Mouse (Mus musculus) neutrophil, adult 5-6 weeks (primary cell): ENCODE measurements around the gene Ywhaq. TPM values are rescaled to one million over a fixed set of nuclear protein-coding genes. Genes with fewer than 3 reads are reported as not detected.

Experiments used
- ATAC-seq: fragments of 151-379, 151-347 bp; 2 replicates; pipeline ENCODE4 v1.8.0; 2017; ENCODE audit warnings: mild to moderate bottlenecking, moderate TSS enrichment; ENCODE audit not compliant: insufficient number of reproducible peaks, poor library complexity, low FRiP score, severe bottlenecking; ENCODE audit errors: extremely low read depth
- total RNA-seq: library from RNA; stranded (forward); fragments of 200-1000 nt; gene quantifications from 2 replicates; pipeline ENCODE4 v1.2.3, GENCODE M21; 2017

The Ywhaq gene
- total RNA-seq = 93.1 and 98.3 TPM in 2 replicates

DNA sequence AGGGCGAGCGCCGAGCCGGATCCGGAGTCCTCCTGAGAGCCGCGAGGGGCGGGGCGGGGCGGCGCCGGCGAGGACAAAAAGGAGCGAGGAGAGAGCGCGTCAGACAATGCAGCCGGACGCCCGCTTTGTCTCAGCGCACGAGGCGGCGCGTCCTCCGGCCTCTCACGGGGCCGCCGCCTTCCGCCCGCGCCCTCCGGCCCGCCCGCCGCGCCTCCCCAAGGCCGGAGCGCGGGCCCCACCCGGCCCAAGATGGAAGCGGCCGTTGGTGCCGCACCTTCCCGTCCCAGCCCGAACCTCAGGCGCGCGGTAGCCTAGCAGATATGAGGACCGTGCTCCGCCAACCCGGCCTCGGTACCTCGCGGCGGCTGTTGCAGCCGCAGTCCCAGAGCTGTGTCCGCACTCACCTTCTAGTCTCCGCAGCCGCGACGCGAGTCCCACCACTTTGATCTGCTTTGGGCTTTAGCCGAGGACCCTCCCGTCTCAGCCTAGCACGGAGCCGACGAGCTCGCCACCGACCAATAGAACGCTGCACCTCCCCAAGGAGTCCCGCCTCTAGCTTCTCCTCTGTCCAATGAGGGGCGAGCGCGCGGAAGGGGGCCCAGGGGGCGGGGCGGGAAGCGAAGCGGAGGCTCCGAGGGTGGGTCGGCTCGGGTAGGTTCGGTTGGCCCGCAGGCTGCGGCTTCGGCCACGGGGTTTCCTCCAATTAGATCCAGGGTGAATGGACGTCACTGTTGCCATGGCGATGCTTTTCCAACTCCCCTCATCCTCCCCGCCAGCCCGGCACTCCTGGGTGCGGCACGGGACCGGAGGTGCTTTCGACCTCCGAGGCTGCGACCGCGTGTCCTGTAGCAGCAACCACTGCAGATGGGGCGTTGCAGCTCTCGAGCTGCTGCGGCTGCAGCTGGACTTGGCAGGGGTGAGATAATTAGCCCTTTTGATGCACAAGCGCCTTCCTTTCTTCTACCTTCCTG is at the start of gene Ywhaq:
Gene Ywhaq, minus strand, starts transcription at position 538 of the 971 bp plus-strand sequence.
- ATAC-seq = peak; percentile 92

DNA sequence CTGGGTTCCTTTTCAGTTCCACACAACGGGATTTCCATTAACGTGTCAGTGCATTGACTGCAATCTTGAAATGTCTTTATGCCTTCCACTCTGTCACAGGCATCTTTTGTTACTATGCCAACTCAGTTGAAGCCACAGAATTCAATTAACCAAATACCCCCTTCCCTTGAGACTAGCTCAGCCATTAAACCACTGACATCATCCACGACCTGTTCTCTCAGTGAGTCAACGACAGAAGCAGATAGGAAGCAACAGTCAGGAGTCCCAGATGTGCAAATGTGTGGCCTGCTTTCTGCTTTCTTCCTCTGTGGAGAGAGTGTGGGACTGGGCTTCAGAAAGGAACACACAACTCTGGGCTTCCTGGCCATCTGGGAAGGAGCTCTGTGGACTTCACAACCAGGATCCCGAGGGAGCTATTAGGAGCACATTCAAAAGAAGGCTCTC is 46.0 kb upstream of the Ywhaq start:
- peak; percentile 71; the same call in 1 of the 2 replicates for ATAC-seq

- peak; percentile 87 for ATAC-seq
Observed at GRCm38 (mm10) chr12:21462658-21463057, 45.2 kb upstream of the Ywhaq start.

DNA sequence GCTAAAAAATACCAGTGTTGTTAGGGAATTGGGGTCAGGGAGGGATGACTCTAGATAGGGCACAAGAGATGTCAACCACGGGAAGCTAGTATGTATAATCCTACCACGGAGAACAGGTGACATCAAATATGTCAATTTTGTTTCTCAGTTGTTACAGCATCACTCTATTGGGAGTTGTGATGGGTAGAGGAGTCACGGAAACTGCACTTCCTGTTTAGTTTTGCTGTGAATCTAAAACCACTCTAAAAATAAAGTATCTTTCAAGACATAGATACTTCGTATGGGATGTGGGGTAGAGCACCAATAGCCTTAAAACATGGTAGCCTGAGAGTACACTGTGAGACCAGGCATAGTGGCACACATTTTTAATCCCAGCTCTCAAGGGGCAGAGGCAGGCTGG is 42.2 kb upstream of the Ywhaq start:
- no peak for ATAC-seq

GRCm38 (mm10) chr12:21456021-21456420 is 38.6 kb upstream of the Ywhaq start:
- ATAC-seq = no peak

GRCm38 (mm10) chr12:21451752-21452151 is 34.3 kb upstream of the Ywhaq start:
- no peak for ATAC-seq

GRCm38 (mm10) chr12:21451351-21451750 is 33.9 kb upstream of the Ywhaq start:
- peak; percentile 48; the same call in 1 of the 2 replicates for ATAC-seq

GRCm38 (mm10) chr12:21443783-21444182 is 26.3 kb upstream of the Ywhaq start:
- no peak for ATAC-seq

GRCm38 (mm10) chr12:21441870-21442269 is 24.4 kb upstream of the Ywhaq start:
- ATAC-seq = no peak

GRCm38 (mm10) chr12:21439428-21439827 is 22.0 kb upstream of the Ywhaq start:
- no peak for ATAC-seq

GRCm38 (mm10) chr12:21438750-21439394 is 21.4 kb upstream of the Ywhaq start:
- ATAC-seq = no peak

DNA sequence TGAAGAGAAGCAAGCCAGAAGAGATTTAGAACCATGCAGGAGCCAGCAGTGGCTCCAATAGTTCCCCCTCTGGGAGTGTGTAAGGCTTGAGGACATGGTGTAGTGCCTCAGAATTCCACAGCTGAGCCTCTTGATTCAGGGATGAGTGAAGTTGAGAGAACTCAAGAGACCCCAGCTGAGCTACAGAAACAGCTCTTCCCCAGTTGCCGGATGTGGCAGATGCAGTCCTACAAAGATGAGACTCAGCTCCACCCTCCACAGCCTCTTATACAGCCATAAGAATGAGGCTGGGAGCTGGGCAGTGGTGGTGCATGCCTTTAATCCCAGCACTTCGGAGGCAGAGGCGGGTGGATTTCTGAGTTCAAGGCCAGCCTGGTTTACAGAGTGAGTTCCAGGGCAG is 20.9 kb upstream of the Ywhaq start:
- no peak for ATAC-seq

GRCm38 (mm10) chr12:21431950-21432349 is 14.5 kb upstream of the Ywhaq start:
- ATAC-seq = no peak

GRCm38 (mm10) chr12:21431039-21431438 is 13.6 kb upstream of the Ywhaq start:
- ATAC-seq = no peak

GRCm38 (mm10) chr12:21430140-21430539 is 12.7 kb upstream of the Ywhaq start:
- ATAC-seq = no peak

- no peak for ATAC-seq
Observed at GRCm38 (mm10) chr12:21429021-21429420, 11.6 kb upstream of the Ywhaq start.

- ATAC-seq = peak; percentile 51
Observed at GRCm38 (mm10) chr12:21426065-21426940, 8.9 kb upstream of the Ywhaq start.

DNA sequence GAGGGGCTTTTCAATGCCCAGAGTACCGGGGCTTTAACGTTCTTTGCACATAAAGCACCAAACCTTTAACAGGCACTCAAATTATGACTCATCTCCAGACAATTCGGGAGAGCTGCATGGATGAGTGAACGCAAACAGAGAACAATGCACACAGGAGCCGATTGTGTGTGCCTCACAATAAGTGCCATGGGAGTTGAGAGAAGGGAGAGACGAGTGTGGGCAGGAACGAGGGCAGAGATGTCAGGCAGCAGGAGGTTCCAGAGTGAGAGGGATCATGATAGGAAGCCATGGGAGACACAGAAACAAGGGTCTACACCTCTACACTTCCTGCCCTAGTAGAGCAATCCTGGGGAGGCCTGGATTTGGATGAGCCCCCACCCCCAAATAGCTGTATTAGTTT is 7.2 kb upstream of the Ywhaq start:
- ATAC-seq = no peak

GRCm38 (mm10) chr12:21418621-21419131 is 1.2 kb upstream of the Ywhaq start:
- ATAC-seq = no peak
